Mouse (Mus musculus) urinary bladder, postnatal 14 days (tissue): ENCODE measurements around the gene Dlat.

ENCODE experiments used
- DNase-seq: peaks from one replicate; pipeline ENCODE4 v3.0.0; 2021; ENCODE audit warnings: low spot score

Gene Dlat

DNA sequence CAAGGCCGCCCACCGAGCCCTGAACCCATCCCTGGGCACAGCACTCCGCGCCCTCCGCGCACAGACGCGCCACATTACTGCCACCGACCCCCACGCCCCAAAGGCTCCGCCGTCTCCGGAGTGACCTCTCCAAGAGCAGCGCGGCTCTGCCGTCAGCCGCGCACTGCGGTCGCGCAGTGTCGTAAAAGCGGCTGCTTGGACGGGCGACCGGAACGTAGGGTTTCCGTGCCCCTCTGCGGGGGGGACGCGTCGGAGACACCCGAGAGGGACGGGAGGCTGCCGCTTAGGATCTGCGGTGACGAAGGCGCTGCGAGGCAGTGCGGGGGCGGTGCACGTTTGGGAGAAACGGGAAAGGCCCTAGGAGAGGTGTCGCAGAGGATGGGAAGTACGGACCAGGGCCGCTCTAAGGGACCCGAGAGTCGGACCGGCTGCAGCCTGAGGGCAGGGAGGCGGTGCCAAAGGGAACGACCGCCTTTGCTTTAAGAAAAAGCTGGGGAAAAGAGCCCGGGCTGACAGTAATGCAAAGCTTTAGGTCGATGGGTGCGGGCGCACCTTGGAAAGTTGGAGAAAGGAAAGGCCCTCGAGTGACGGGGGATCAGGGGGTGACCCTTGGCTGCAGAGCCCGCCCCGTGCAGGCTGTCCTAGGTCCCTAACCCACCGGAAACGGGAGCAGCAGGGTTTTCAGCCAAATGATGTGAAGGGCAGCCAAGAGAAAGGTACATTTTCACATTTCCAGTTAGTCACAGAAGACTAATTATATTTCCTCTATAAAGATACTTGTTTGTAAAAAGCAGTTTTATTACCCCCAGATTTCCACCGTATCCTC, at the start of gene Dlat:
Gene Dlat, minus strand, starts transcription at position 389 of the 826 bp plus-strand sequence.
- peak; percentile 83 for DNase-seq

DNA sequence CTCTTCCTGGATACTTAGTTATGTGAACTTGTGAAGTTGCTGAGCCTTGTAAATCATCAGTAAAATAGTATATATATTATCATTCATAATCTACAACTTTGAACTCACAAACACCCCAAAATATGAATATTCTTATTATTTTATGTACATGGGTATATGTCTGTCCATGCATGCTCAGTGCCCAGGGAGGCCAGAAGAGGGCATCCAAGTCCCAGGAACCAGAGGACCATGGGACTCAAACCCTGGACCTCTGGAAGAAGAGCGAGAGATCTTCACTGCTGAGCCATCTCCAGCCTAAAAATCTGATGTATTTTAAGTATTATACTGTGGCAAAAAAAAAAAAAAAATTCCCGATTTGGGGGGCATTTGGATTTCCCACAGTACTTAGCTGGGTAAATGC, 49.5 kb upstream of the Dlat start:
- DNase-seq: peak; percentile 26

DNA sequence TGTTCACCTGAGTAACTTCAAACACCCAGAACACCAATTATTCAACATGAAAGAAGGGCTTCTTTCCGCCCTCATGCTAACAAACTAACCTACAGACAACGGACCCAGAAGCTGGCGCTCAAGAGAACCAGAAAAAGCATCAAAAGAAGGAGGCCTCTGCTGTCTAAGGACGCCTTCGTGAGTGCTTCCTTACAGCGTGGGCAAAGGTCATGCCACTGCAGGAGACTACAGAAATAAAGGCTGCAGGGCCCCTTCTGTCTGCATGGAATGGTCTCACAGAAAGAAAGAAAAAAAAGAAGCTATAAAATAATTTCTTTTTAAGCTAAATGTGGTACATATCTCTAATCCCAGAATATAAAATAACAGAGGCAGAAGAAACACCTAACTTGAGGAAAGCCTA, 45.3 kb upstream of the Dlat start:
- no peak for DNase-seq

DNA sequence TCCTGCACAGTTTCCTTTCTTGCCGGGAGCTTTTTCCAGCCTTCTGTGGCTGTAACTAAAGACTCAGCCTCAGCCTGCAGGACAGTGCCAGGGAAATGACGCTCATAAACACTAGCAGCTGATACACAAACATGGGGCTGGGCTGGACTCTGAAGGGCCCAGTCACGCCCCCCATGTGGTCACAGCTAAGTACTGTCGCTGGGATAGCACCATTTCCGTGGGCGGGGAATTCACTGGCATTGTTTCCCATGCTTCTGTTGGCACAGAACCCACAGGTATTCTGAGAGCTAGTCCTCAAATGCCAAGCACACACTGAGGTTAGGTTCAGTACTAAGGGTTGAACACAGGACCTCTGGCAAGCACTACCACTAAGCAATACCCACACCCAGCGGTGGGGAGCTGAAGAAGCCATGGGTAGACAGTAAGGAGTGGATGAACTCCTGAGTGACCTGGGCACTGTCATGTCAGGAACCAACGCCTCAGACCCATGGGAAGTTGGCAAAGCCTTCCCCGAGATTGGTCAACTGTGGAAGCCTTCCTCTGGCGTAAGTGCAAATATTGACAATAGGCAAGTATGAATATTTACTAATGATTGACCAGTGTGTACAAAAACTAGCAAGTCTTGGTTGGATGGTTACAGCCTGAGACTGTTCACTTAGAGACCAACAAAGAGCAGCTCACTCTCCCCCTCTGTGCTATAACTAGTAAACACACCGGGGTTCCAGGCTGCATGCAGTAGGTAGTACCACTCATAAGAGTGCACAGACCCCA, 41.5 kb upstream of the Dlat start:
- DNase-seq: peak; percentile 50

DNA sequence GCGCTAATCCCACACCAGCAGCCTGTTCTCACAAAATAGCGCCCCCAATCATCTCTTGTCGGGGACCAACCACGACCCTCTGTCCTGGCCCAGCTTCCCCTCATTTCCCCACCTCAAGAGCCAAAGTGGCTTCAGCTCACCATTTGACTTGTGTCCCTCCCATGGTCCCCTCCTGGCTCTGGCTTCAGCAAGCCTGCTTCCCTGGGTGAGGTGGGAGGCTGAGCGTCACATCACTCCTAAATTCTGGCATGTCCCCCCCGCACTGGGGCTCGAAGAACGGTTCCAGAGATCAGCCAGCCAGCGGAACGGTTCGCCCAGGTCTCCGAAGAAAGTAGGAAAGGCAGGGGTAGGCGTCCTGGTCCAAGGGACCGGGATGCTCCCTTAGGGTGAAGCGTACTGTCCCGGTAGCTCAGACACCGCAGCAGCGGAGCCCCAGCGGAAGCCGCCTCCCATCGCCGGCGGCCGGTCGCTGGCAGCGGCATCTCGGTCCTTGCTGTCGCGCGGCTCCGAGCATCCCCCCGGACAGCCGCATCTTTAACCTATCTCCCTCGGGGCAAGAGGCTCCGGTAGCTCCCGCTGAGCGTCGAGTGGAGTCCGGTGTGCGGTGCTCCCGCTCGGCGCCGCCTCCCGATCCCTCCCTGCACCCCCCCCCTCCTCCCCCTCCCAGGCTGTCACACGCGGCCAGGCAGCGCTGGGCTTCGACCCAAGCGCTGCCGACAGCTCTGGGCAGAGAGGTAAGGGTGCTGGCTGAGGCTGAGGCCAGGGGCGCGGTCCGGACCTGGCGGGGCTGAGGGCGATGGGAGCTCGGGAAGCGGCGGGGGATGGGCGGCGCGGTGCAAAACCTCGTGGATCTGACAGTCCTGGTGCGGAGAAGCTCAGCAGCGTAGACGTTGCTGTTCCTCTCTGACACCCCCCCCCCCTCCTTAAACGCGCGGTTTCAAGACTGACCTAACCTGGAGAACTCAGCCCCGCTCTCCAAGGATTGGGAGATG, 39.1 kb upstream of the Dlat start:
- DNase-seq: peak; percentile 37

DNA sequence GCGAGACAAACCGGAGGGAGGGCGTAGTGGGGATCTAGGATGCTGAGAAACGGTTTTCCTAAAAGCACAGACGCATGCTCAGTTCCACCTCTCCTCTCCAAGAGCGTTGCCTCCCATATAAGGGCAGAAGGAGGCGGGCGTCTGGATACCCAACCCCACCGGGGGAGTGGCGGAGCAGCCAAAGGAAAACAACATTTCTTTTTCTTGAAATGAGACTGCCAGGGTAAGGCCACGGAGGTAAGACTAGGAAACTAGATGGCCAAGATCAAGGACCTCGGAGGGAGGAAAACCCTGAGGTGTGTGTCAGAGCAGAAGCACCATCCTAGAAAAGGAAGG, 38.1 kb upstream of the Dlat start:
- DNase-seq: peak; percentile 78

DNA sequence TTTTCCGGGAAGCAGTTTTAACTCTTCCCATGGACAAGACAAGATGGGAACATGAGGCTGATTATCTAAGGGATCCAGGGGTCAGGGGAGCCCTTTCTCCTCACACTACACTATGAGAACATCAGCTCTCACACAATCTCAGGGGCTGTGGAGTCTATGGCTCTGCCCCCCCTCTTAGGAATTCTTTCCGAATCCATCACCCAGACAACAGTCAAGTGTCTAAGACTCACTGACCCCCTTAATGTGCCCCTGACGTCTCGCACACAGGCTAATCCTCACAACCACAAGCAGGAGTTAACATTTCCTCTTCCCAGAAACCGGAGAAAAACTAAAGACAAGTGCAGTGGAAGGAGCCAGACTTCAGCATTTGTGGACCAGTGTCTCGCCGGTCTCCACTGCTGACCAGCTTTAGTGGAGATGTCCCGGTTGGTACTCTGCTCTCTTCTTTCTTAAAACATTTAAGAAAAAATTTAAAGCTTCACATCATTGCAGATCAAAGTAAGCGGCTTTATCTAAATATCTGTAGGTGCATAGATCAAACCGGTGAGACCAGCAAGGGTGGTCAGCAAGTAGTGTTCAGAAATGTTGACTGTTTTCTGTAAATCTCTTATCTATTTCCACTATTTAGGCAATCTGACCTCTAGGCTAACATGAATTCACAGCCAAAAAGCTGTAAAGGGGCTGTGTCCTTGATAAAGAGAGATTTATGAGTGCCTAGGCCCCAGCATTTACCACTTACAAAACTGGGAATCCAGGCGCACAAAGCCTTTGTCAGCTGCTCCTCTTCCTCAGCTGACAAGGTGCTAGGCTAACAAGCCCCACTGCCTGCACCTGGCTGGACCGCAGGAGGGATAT, 37.5 kb upstream of the Dlat start:
- no peak for DNase-seq

DNA sequence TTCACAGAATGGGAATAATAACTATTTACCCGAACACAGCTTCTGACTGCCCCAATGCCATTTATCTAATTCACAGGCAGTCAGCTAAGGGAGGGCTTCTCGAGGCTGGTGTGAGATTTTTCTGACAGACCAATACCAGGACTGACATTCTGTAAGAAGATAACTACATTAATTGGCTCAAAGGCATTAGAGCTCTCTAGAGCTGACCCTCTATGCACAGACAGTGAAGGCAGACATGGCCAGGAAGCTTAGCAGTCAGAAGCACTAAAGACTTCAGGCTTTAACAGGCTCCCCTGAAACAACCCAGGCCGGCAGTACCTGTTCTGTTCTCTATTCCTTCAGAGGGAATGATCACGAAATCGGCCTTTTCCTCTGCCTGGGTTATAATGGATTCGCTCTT, 35.6 kb upstream of the Dlat start:
- no peak for DNase-seq

DNA sequence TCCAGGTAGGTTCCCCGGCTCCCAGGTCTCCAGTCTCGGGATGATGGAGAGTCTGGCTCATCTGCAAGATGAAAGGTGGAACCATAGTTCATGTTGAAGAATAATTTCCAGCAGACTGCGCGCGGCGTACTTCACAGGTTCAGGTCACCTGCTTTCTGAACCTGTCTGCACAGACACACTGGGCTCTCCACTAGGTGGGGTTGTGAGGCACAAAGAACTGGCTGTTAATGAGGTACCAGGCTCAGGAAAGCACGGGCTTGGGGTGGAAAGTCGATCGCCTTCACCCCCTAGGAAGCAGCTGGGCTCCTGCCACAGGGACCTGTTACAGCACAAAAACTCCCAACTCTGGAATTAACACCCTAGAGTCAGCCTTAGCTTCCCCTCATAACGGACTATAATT, 34.1 kb upstream of the Dlat start:
- DNase-seq: peak; percentile 63

DNA sequence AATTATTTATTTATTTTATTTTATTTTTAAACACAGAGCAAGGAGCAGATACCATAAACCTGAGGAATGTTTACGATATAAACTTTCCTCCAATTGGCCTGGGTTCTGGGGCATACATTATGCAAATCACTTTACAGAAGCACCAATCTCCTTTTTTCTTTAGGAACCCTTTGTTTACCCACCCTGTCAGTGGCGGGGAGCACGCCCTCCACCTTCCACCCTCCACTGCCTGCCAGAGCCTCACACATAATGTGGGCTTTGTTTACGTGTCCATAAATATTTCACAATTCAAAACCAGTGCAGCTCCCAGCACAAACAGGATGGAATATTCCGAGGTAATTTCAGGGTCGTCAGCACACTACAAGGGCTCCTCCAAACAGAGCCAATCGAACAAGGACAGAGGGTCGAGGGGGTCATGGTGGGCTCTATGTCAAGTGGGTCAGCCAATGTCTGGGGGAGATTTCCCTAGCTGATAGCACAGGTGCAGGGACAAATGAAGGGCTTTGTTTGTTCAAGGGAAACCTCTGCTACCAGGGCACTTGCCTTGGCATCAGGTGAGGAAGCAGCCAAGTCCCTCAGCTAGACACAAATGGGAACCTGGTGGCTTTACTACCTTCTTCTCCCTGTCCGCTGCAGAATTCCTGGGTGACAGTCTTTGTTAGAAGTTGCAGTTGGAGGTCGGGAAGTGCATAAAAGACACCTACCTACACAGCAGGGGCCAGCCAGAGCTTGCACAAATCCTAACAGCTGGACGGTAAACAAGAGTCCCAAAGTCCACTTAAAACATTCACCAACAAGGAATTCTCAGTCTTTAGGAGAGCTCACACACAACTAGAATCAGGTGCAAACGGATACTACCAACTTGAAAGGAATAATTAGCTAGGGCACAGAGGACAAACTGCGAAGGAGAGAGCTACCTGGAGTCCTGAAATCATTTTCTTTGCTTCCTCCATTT, 33.3 kb upstream of the Dlat start:
- no peak for DNase-seq

DNA sequence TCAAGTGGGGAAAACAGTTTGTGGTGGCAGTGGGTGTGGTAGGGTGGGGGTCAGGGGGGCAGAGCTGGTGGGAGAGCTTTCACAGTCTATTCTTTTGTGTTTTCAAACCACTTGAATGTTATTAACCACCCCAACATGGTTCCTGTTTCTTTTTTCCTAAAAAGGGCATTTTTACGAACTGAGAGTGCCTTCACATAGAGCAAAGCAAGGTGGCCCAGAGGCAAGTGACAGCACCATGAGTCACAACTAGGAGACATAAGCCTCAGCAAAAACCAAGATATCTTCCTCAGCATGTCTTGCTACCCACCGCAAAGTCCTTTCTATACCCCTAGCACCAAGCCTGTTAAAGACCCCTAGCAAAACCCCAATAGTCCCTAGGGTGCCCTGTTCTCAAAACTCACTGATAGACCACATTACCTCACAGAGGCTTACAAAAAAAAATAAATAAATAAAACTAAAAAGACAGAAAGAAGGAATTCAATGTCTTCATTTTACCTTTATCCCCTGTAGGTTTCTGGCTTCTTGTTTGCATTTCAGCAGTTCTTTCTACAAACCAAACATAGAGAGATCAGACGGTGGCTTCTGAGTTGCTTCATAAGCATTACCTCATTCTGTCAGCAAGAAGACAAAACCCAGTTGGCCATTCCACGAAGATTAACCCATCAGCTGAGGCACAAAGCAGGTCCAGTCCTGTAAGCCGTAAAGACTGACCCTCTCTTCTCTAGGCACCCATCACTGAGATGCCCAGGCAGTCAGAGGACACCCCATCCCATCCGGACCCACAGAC, 27.5 kb upstream of the Dlat start:
- DNase-seq: no peak

DNA sequence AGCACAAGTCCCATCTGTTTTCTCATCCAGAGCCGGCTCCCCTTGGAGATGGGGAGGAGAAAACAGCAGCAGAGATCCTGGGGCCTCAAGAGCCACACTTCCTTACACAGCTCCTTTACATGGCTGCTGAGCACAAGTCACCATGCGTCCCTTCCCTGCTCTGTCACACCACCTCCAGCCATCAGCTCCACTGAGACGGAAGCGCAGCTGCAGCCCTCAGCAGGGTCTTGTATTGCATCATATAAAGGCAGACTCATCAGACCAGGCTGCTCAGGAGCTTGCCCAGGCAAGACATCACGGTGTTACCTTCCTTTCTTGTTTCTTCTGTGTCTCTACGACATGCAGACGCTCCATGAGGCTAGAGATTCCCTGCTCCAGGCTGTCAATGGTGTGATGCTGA, 22.1 kb upstream of the Dlat start:
- no peak for DNase-seq

DNA sequence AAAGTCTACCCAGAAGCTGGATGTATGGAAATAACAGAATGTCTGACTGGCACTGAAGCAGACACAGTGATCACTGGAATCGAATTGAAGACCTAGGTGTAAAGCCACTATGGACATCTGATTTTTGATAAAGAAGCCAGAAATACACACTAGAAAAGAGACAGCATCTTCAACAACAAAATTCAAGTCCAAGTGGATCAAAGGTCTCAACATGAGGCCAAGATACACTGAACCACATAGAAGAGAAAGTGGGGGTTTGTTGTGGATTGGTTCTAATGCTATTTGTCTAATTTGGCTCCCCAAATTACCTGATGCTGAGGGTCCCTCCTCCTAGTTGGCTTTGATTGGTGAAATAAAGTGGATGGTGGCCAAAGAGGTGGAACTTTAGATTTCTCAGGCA, 19.8 kb upstream of the Dlat start:
- no peak for DNase-seq

DNA sequence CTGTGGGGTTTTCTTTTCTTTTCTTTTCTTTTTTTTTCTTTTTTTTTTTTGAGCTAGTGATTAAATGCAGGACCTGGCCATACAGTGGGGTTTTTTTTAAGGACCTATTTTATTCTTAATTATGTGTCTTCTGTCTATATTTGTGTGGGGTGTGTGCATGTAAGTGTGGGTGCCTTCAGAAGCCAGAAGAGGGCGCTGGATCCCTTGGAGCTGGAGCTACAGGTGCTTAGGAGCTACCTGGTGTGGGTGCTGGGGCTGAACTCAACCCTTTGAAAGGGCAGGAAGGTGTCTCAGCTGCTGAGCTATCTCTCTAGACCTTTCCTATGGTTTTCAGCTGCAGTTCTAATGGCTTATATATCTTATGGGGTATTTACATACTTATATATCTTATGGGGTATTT, 15.2 kb upstream of the Dlat start:
- DNase-seq: no peak

DNA sequence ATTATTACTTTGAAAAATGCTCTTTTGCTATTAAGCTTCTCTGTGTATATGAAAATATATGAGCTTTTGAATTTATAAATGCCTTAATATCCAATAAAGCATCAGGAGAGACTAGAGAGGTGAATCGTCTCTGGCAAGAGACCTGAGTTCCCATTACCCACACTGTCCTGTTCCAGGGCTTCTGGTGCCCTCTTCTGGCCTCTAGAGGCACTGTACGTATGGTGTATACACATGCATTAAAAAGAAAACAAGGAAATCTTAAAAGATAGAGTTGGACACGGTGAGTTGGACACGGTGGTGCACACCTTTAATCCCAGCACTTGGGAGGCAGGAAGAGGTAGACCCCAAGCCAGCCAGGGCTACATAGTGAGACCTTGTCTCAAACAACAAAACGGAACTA, 11.1 kb upstream of the Dlat start:
- DNase-seq: peak; percentile 62

DNA sequence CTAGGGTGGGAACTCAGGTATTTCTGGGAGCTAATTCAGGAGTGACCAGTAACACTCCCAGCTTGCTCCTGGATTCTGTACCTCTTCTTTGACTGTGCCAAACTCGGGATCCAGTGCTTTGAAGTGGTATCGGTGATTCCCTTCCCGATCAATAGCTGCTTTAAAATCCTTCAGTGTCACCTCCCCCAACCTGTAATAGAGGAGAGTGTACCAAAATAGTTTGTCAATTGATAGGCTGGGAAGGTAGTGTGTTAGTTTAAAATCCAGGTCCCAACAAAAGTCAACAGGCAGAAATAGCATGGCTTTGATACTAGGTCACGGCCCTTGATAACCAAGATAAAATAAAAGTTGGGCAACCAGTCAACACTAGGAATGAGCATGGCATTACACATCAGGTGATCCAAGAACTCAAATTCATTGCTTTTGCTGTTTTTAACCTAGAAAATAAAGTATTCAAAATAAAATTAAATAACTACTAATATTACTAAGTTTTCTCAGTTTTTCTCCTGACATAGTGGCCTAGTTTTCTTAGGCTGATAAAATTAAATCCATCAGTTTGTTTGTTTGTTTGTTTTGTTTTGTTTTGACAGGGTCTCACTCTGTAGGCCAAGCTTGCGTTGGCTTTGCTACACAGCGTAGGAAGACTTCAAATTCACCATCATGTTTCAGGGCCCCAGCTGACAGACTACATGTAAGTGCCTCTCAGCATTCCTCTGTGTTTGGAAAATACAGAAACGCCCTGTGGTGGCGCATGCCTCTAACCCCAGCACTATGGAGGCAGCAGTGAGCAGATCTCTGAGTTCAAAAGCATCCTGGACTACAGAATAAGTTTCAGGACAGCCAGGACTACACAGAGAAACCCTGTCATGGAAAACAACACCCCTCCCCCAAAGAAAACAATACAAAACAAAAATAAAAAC, 8.3 kb upstream of the Dlat start:
- no peak for DNase-seq

DNA sequence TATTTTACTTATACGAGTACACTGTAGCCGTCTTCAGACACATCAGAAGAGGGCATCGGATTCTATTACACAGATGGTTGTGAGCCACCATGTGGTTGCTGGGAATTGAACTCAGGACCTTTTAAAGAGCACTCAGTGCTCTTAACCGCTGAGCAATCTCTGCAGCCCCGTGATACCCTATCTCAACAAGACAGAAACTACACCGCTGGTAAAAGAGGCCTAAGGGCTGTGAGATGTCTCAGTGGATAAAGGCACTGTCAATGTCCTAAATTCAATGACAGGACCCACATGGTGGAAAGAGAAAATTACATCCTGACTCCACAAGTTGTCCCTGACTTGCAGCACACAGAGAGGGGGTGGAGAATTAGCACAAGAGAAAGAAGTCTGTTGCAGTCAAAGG, 6.9 kb upstream of the Dlat start:
- no peak for DNase-seq

DNA sequence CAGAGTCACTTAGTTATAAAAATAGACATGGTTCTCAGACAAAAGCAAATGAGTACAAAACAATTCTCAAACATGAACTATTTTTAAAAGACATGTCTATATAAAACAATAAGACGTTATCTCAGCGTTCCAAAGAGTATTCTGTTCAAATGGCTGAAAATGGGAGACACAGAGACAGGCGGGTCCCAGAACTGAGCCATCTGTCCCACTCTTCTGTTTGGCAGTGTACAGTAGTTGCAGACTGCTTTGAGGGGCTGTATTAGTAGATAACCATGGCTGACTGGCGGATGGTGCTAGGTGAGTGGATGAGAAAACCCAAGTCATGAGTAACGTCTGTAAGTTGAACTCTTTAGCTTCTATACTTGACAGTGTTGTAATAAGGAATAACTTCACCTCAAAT, 5.2 kb upstream of the Dlat start:
- no peak for DNase-seq
